Mouse (Mus musculus): ENCODE measurements at regions not wholly inside any gene's neighbourhood (a gene's known extent, or its start where the extent isn't known, plus 50 kb on each side); places are given as distances from the start of the nearest gene placed in this dataset.
A peak's percentile ranks its signal among the peaks of the same experiment; 100 is the strongest.

DNA sequence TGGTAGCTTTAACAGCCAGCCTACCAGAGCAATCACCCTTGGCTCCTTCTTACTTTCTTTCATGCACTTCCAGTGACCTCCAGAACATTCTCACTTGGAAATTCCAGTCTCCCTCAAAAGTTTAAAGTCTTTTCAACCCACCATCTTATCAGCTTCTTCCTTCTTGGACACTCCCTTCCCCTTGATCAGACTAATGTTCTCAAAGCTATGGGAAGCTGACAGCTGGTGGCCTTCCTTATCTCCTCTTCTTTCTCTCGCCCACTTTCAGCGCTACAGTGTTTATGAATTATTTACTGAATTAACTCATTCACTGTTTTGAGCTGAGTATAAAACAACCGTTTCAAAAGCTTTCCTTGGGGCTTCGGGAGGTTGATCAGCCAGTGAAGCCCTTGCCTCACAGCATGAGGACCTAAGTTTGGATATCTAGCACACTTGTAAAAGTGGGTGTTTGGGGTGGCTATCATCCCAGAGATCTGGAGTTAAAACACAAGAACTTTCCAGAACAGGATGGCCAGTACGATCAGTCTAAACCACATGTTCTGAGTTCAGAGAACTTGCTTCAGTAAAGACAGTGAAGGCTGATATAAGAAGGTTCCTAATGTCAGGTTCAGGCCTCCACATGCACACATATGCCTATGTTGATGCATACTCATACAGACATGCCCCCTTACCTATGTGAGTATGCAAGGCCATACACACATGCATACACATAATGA lies 59.7 kb upstream of the Ikzf2 start:
- Histone ChIP-seq H3K27ac (no peak overlapping the region), H3K9me3 (ENCODE audit: control insufficient read depth, low read length) (no peaks in the 10 kb centered on the region), H3K4me3 (replicated peaks; ENCODE audit: low read length) (no peak overlapping the region), H3K27me3 (ENCODE audit: control insufficient read depth, insufficient read depth, low read length) (no peaks in the 10 kb centered on the region), H3K9ac (no peak overlapping the region), H3K4me2 (replicated peaks) (no peak overlapping the region), H3K4me1 (replicated peaks; ENCODE audit: control insufficient read depth, insufficient read depth, low read length) (no peaks in the 10 kb centered on the region), H3K36me3 (replicated peaks; ENCODE audit: control insufficient read depth, insufficient read depth) (no peaks in the 10 kb centered on the region)
- ATAC-seq (ENCODE audit: low FRiP score) (no peak), DNase-seq (ENCODE audit: low spot score) (no peak)
- 89% methylated on average over 5 of the region's 5 CpGs for WGBS

DNA sequence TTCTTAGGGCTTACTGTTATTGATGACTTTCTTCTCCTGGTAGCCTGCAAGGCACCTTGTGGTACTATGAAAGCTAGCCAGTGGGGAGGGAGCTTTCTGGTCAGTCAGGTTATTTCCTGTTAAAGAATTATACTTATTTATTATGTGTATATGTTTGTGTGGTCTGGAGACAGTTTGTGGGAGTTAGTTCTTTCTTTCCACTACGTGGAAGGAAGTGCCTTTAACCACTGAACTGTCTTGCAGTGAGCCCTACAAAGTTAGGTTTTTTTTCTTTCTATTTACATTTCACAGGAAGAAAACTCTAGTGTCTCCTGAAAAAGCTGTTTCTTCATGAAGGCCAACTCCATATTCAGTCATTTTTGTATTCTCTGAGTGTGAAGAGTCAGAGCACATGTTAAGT lies 65.7 kb upstream of the Ikzf2 start:
- no peak for DNase-seq (ENCODE audit: low spot score)
- H3K36me3 ChIP-seq (replicated peaks; ENCODE audit: control insufficient read depth, insufficient read depth): no peaks in the 10 kb centered on the region
- H3K4me3 ChIP-seq (replicated peaks; ENCODE audit: low read length): no peak overlapping the region
- no peak overlapping the region for H3K27ac ChIP-seq
- ATAC-seq (ENCODE audit: low FRiP score): no peak
- WGBS: 81% methylated on average over 1 of the region's 1 CpGs
- H3K9me3 ChIP-seq (ENCODE audit: control insufficient read depth, low read length): no peaks in the 10 kb centered on the region
- no peaks in the 10 kb centered on the region for H3K27me3 ChIP-seq (ENCODE audit: control insufficient read depth, insufficient read depth, low read length)
- H3K4me2 ChIP-seq (replicated peaks): no peak overlapping the region
- H3K4me1 ChIP-seq (replicated peaks; ENCODE audit: control insufficient read depth, insufficient read depth, low read length): no peaks in the 10 kb centered on the region
- H3K9ac ChIP-seq: no peak overlapping the region

DNA sequence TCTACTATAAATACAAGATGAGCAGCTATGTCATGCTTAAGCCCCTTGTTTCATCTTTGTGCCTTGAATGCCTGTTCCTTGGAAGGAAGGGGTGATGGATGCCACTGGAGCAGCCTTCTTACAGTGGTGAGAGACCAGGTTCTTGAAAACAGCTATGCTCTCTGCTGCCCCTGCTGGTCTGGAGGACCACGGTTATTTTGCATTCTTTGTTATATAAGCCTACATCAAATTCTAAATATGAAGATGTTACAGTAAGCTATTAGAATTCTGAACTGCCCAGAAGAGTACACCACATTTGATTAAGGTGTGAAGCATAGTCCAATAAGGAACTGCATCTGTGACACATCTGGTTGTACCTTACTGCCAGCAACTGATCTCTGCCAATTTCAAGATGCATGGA lies 69.1 kb upstream of the Spag16 start:
- Histone ChIP-seq H3K4me1 (replicated peaks; ENCODE audit: control insufficient read depth, insufficient read depth, low read length) (no peaks in the 10 kb centered on the region), H3K27ac (no peak overlapping the region), H3K9me3 (ENCODE audit: control insufficient read depth, low read length) (no peaks in the 10 kb centered on the region), H3K9ac (no peak overlapping the region), H3K4me3 (replicated peaks; ENCODE audit: low read length) (no peak overlapping the region), H3K27me3 (ENCODE audit: control insufficient read depth, insufficient read depth, low read length) (no peaks in the 10 kb centered on the region), H3K4me2 (replicated peaks) (no peak overlapping the region), H3K36me3 (replicated peaks; ENCODE audit: control insufficient read depth, insufficient read depth) (no peaks in the 10 kb centered on the region)
- WGBS: 96% methylated on average over 1 of the region's 1 CpGs
- ATAC-seq (ENCODE audit: low FRiP score) (no peak), DNase-seq (ENCODE audit: low spot score) (no peak)

DNA sequence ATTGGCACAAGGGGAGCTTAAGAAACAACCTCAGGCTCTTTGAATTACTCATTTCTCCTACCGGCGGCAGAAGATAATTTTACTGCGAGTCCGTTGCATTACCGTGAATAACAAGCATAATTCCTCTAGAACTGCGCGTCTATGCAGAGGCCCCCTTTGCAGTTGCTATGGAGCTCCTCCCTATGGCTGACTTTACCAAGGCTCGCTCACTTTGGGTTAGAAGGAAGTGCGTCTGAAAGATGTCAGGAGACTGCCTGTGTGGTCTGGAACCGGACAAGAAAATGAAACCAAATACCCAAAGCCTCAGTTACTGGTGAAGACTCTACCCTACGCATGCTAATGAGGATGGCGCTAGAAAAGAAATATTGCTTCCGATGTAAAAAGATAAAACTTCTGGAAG lies 67.2 kb upstream of the Spag16 start:
- Histone ChIP-seq H3K27me3 (ENCODE audit: control insufficient read depth, insufficient read depth, low read length) (no peaks in the 10 kb centered on the region), H3K4me3 (replicated peaks; ENCODE audit: low read length) (no peak overlapping the region), H3K4me1 (replicated peaks; ENCODE audit: control insufficient read depth, insufficient read depth, low read length) (no peaks in the 10 kb centered on the region), H3K9me3 (ENCODE audit: control insufficient read depth, low read length) (no peaks in the 10 kb centered on the region), H3K27ac (no peak overlapping the region), H3K4me2 (replicated peaks) (peak overlapping the region; percentile 6; the same call in 1 of the 2 replicates), H3K36me3 (replicated peaks; ENCODE audit: control insufficient read depth, insufficient read depth) (no peaks in the 10 kb centered on the region), H3K9ac (no peak overlapping the region)
- WGBS: 61% methylated on average over 13 of the region's 13 CpGs
- ATAC-seq (ENCODE audit: low FRiP score): no peak
- DNase-seq (ENCODE audit: low spot score): no peak

DNA sequence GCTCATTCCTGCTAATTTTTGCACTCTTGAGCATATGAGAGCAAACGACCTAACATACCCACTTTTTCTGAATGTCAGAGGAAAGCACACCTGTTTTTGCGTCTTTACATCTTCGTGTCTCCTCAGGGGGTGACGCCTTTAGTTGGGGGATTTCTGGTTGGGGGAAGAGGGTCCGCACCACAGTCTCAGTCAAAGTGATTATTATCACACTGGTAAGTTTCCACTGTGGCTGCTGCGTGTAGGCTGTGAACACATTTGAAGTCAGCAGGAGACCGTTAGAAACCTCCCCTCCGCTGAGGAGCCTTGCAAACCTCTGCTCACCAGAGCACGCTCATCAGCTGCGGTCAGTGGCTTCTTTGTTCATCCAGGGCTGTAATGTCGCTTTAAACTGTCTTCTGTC lies 58.1 kb upstream of the Spag16 start:
- Histone ChIP-seq H3K27ac (no peak overlapping the region), H3K9ac (no peak overlapping the region), H3K4me3 (replicated peaks; ENCODE audit: low read length) (no peak overlapping the region), H3K9me3 (ENCODE audit: control insufficient read depth, low read length) (no peaks in the 10 kb centered on the region), H3K36me3 (replicated peaks; ENCODE audit: control insufficient read depth, insufficient read depth) (no peaks in the 10 kb centered on the region), H3K4me2 (replicated peaks) (no peak overlapping the region), H3K27me3 (ENCODE audit: control insufficient read depth, insufficient read depth, low read length) (no peaks in the 10 kb centered on the region), H3K4me1 (replicated peaks; ENCODE audit: control insufficient read depth, insufficient read depth, low read length) (0 out of 2 replicates have a peak, but pooled peaks cover 4% of the 10 kb centered on the region)
- DNase-seq (ENCODE audit: low spot score): no peak
- no peak for ATAC-seq (ENCODE audit: low FRiP score)
- 29% methylated on average over 11 of the region's 11 CpGs for WGBS

DNA sequence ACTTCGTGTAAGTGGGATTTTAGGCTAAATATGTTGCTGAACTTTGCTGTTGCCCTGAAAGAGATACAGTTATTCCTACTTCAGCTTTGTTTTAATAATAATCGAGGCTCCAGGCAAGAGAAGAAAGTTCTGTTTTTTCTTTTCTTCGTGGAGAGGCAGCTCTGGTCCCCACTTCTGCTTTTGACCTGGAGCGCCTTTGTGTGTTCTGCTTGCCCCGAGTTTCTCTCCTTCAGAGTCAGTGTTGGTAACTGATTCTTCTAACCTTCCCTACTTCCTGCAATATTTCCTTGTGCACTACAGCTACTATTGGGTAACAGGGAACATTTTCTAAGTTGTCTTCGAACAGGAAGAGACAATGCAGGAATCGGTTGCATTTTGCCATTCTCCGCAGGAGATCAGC lies 56.6 kb upstream of the Spag16 start:
- WGBS: 84% methylated on average over 8 of the region's 8 CpGs
- ATAC-seq (ENCODE audit: low FRiP score): no peak

DNA sequence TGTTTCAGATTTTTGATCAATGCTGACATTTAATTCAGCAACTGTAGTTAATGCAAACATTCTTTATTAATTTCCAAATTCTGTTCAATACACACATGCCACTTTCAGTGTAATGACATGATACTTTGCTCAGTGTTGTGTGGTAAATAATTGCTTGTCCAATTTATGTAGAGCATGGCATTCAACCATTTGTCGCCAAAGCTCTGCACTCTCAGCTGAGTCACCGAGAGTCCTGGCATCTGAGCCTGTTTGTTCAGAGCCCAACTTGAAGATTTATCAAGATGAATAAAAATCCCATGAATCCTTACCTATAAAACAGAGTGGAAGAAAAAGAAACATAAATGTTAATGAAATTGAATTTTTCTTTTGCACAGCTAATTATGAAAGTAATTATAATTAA lies 55.3 kb upstream of the Spag16 start:
- Histone ChIP-seq H3K9ac (no peak overlapping the region), H3K9me3 (ENCODE audit: control insufficient read depth, low read length) (no peaks in the 10 kb centered on the region), H3K4me3 (replicated peaks; ENCODE audit: low read length) (no peak overlapping the region), H3K4me2 (replicated peaks) (no peak overlapping the region), H3K27me3 (ENCODE audit: control insufficient read depth, insufficient read depth, low read length) (no peaks in the 10 kb centered on the region), H3K36me3 (replicated peaks; ENCODE audit: control insufficient read depth, insufficient read depth) (no peaks in the 10 kb centered on the region), H3K27ac (no peak overlapping the region), H3K4me1 (replicated peaks; ENCODE audit: control insufficient read depth, insufficient read depth, low read length) (0 out of 2 replicates have a peak, but pooled peaks cover 4% of the 10 kb centered on the region)
- 95% methylated on average over 2 of the region's 2 CpGs for WGBS
- ATAC-seq (ENCODE audit: low FRiP score) (no peak), DNase-seq (ENCODE audit: low spot score) (no peak)

More for the DNA sequence above, 56.6 kb upstream of the Spag16 start:
- no peak for DNase-seq (ENCODE audit: low spot score)
- Histone ChIP-seq H3K27ac (no peak overlapping the region), H3K9ac (no peak overlapping the region), H3K4me3 (replicated peaks; ENCODE audit: low read length) (no peak overlapping the region), H3K4me1 (replicated peaks; ENCODE audit: control insufficient read depth, insufficient read depth, low read length) (0 out of 2 replicates have a peak, but pooled peaks cover 4% of the 10 kb centered on the region), H3K4me2 (replicated peaks) (no peak overlapping the region), H3K27me3 (ENCODE audit: control insufficient read depth, insufficient read depth, low read length) (no peaks in the 10 kb centered on the region), H3K36me3 (replicated peaks; ENCODE audit: control insufficient read depth, insufficient read depth) (no peaks in the 10 kb centered on the region), H3K9me3 (ENCODE audit: control insufficient read depth, low read length) (no peaks in the 10 kb centered on the region)

DNA sequence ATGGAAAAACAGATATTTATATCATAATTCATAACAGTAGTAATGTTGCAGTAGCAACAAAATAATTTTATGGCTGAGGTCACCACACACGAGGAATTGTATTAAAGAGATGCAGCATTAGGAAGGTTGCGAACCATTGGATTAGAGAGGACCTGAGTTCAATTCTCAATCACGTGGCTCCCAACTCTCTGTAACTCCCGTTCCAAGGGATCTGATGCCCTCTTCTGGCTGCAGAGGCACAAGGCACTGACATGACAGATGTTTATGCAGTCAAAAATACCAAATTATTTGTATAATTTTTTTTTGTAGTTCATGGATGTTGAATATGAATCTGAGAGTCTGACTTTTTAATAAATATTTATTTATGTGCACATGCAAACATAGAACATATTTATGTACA lies 51.2 kb upstream of the Spag16 start:
- Histone ChIP-seq H3K9me3 (ENCODE audit: control insufficient read depth, low read length) (no peaks in the 10 kb centered on the region), H3K36me3 (replicated peaks; ENCODE audit: control insufficient read depth, insufficient read depth) (no peaks in the 10 kb centered on the region), H3K27me3 (ENCODE audit: control insufficient read depth, insufficient read depth, low read length) (no peaks in the 10 kb centered on the region), H3K27ac (no peak overlapping the region), H3K9ac (no peak overlapping the region), H3K4me2 (replicated peaks) (no peak overlapping the region), H3K4me3 (replicated peaks; ENCODE audit: low read length) (no peak overlapping the region), H3K4me1 (replicated peaks; ENCODE audit: control insufficient read depth, insufficient read depth, low read length) (no peaks in the 10 kb centered on the region)
- DNase-seq (ENCODE audit: low spot score): no peak
- 67% methylated on average over 4 of the region's 4 CpGs for WGBS
- no peak for ATAC-seq (ENCODE audit: low FRiP score)

Data from hindbrain, embryonic 14.5 days (tissue).